Mouse (Mus musculus) embryonic fibroblast, embryonic 13.5 days (primary cell): ENCODE measurements around the gene Frem1.

Experiments
- CTCF ChIP-seq: IDR thresholded peaks from 2 replicates; pipeline ENCODE4 v1.5.1; 2011; ENCODE audit warnings: mild to moderate bottlenecking, control low read depth, low read length, moderate library complexity, borderline replicate concordance; ENCODE audit not compliant: insufficient read depth
- POLR2A ChIP-seq: IDR thresholded peaks from 2 replicates; pipeline ENCODE4 v1.6.1; 2011; ENCODE audit warnings: low read depth, mild to moderate bottlenecking, control low read depth, low read length, moderate library complexity

DNA sequence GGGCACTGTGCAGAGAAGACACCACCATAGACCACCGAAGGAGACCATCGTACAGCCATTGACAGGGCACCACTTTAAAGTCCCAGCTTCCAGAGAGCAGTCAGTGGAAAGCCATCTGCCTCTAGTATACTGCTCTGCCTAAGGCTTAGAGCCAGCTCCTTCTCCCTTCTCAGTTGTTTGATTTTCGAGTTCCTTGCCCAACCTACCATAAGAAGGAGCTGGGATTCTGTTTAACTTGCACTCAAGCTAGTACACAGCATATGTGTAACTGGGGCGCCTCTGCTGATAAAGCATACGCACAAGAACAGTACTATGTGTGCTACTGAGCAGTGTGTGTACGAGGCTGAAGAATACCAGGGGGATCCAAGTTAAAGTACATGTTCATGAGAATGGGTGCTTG is 173.0 kb downstream of the Frem1 start:
- TF ChIP-seq CTCF (no peak), POLR2A (no peak)
